Mouse (Mus musculus) forebrain, embryonic 12.5 days (tissue): ENCODE measurements around the gene Cfd. TPM values are rescaled to one million over a fixed set of nuclear protein-coding genes. Genes with fewer than 3 reads are reported as not detected.
A peak's percentile ranks its signal among the peaks of the same experiment; 100 is the strongest.

ENCODE experiments used
- ATAC-seq: fragments of 200-750 bp; cut with Nextera tagmentation; 2 replicates; pipeline ENCODE4 v1.8.0; 2017; ENCODE audit warnings: moderate TSS enrichment; ENCODE audit not compliant: low FRiP score
- H3K27ac ChIP-seq: fragments of 300-500 bp; sonication (generic); 2 replicates; pipeline ENCODE4 v1.5.1; 2016; ENCODE audit warnings: mild to moderate bottlenecking
- H3K27me3 ChIP-seq: fragments of 300-500 bp; sonication (generic); 2 replicates; pipeline ENCODE4 v1.6.1; 2016; ENCODE audit warnings: mild to moderate bottlenecking
- H3K36me3 ChIP-seq: fragments of 300-500 bp; sonication (generic); replicated peaks from 2 replicates; pipeline ENCODE4 v1.6.1; 2016; ENCODE audit warnings: mild to moderate bottlenecking
- H3K4me1 ChIP-seq: fragments of 300-500 bp; sonication (generic); 2 replicates; pipeline ENCODE4 v1.6.1; 2016
- H3K4me2 ChIP-seq: fragments of 300-500 bp; sonication (generic); 2 replicates; pipeline ENCODE4 v1.6.1; 2016; ENCODE audit warnings: mild to moderate bottlenecking, moderate library complexity
- H3K4me3 ChIP-seq: fragments of 300-500 bp; sonication (generic); replicated peaks from 2 replicates; pipeline ENCODE4 v1.5.1; 2016; ENCODE audit warnings: mild to moderate bottlenecking
- H3K9ac ChIP-seq: fragments of 300-500 bp; sonication (generic); 2 replicates; pipeline ENCODE4 v1.6.1; 2016; ENCODE audit warnings: mild to moderate bottlenecking
- H3K9me3 ChIP-seq: fragments of 300-500 bp; sonication (generic); 2 replicates; pipeline ENCODE4 v1.6.1; 2016
- WGBS: fragments of 180-500 bp; shearing (Covaris S2); methylation state at CpG from one replicate; pipeline ENCODE4 v1.1.7; 2016; 5-methylcytosine and 5-hydroxymethylcytosine counted together
- polyA plus RNA-seq: library from polyadenylated mRNA; unstranded; fragments of >200 nt; fragmentation: Nextera tagmentation; extraction: Ambion mirVana; gene quantifications from 2 replicates; pipeline ENCODE4 v1.2.1, GENCODE M21; 2016

Cfd gene
- polyA plus RNA-seq, 1 experiment from 2014 or later, result not detected

GRCm38 (mm10) chr10:79900951-79901410 is 10.3 kb downstream of the Cfd start:
- peak overlapping the region; percentile 56 for H3K27ac ChIP-seq
- H3K9ac ChIP-seq, result peak overlapping the region; percentile 29; the same call in 1 of the 2 replicates

GRCm38 (mm10) chr10:79906712-79907111 is 16.1 kb downstream of the Cfd start:
- Histone ChIP-seq H3K4me1 (peaks cover 12% of the 10 kb centered on the region), H3K27me3 (peaks cover 13% of the 10 kb centered on the region), H3K9ac (no peak overlapping the region), H3K4me3 (no peak overlapping the region), H3K27ac (no peak overlapping the region), H3K4me2 (no peak overlapping the region), H3K9me3 (no peaks in the 10 kb centered on the region), H3K36me3 (peaks cover 50% of the 10 kb centered on the region)
- ATAC-seq, result no peak
- WGBS, result 92% methylated on average over 9 of the region's 9 CpGs

More at GRCm38 (mm10) chr10:79900951-79901410, 10.3 kb downstream of the Cfd start:
- H3K36me3 ChIP-seq, result peaks cover 69% of the 10 kb centered on the region
- H3K9me3 ChIP-seq, result no peaks in the 10 kb centered on the region
- H3K4me3 ChIP-seq, result no peak overlapping the region
- peak; percentile 68 for ATAC-seq
- peaks cover 17% of the 10 kb centered on the region for H3K4me1 ChIP-seq
- peaks cover 51% of the 10 kb centered on the region for H3K27me3 ChIP-seq
- WGBS, result 6% methylated on average over 2 of the region's 2 CpGs
- no peak overlapping the region for H3K4me2 ChIP-seq

- Histone ChIP-seq H3K9ac (no peak overlapping the region), H3K4me1 (peaks cover 11% of the 10 kb centered on the region), H3K36me3 (peaks cover 57% of the 10 kb centered on the region), H3K27ac (no peak overlapping the region), H3K27me3 (peaks cover 11% of the 10 kb centered on the region), H3K4me2 (peak overlapping the region; percentile 45; the same call in 1 of the 2 replicates), H3K4me3 (no peak overlapping the region), H3K9me3 (no peaks in the 10 kb centered on the region)
- 95% methylated on average over 10 of the region's 10 CpGs for WGBS
- no peak for ATAC-seq
These were observed 16.8 kb downstream of the Cfd start for GRCm38 (mm10) chr10:79907415-79907814.

- Histone ChIP-seq H3K9me3 (no peaks in the 10 kb centered on the region), H3K4me1 (peaks cover 11% of the 10 kb centered on the region), H3K9ac (peak within 1 kb of the TSS; percentile 85), H3K27ac (peak within 1 kb of the TSS; percentile 97), H3K27me3 (peaks cover under 1% of the 10 kb centered on the region), H3K4me3 (peak within 1 kb of the TSS; percentile 69), H3K36me3 (peaks cover 54% of the 10 kb centered on the region), H3K4me2 (peak within 1 kb of the TSS; percentile 45)
- ATAC-seq, result peak; percentile 93
- whole genome bisulfite sequencing, result 2% methylated on average over 52 of the region's 52 CpGs
These were observed 17.8 kb downstream of the Cfd start, which contains the start of gene Med16 for GRCm38 (mm10) chr10:79908167-79909091. TSS of gene Med16 (minus strand) at chr10:79908923.

GRCm38 (mm10) chr10:79909092-79909922 is 18.7 kb downstream of the Cfd start:
- peaks cover 51% of the 10 kb centered on the region for H3K36me3 ChIP-seq
- ATAC-seq, result peak; percentile 55

GRCm38 (mm10) chr10:79910556-79910955 is 19.9 kb downstream of the Cfd start, which contains the start of gene Gm26602:
TSS of gene Gm26602 (plus strand) at chr10:79910856.
- Histone ChIP-seq H3K4me3 (no peak within 1 kb of the TSS), H3K27me3 (no peaks in the 10 kb centered on the region; the same call in 1 of the 2 replicates), H3K4me2 (no peak within 1 kb of the TSS), H3K9me3 (no peaks in the 10 kb centered on the region), H3K4me1 (peaks cover 30% of the 10 kb centered on the region), H3K9ac (0 out of 2 replicates have a peak within 1 kb of the TSS, but pooled peaks have one; percentile 25), H3K36me3 (peaks cover 42% of the 10 kb centered on the region), H3K27ac (peak within 1 kb of the TSS; percentile 78)
- no peak for ATAC-seq
- 93% methylated on average over 4 of the region's 4 CpGs for WGBS

More at GRCm38 (mm10) chr10:79909092-79909922, 18.7 kb downstream of the Cfd start:
- H3K9me3 ChIP-seq, result no peaks in the 10 kb centered on the region
- peak overlapping the region; percentile 78 for H3K27ac ChIP-seq
- WGBS, result 26% methylated on average over 14 of the region's 14 CpGs
- no peaks in the 10 kb centered on the region for H3K27me3 ChIP-seq
- peak overlapping the region; percentile 2 for H3K9ac ChIP-seq
- H3K4me3 ChIP-seq, result peak overlapping the region; percentile 18; the same call in 1 of the 2 replicates
- H3K4me1 ChIP-seq, result peaks cover 17% of the 10 kb centered on the region
- peak overlapping the region; percentile 45 for H3K4me2 ChIP-seq

- Histone ChIP-seq H3K4me2 (no peak overlapping the region), H3K27me3 (peaks cover 2% of the 10 kb centered on the region), H3K36me3 (peaks cover 27% of the 10 kb centered on the region), H3K4me1 (peaks cover 38% of the 10 kb centered on the region), H3K4me3 (no peak overlapping the region), H3K9ac (no peak overlapping the region), H3K27ac (no peak overlapping the region), H3K9me3 (no peaks in the 10 kb centered on the region)
- WGBS, result 72% methylated on average over 20 of the region's 20 CpGs
- no peak for ATAC-seq
These were observed 21.8 kb downstream of the Cfd start for GRCm38 (mm10) chr10:79912412-79912811.

- H3K9me3 ChIP-seq, result no peaks in the 10 kb centered on the region
- H3K9ac ChIP-seq, result 0 out of 2 replicates have a peak overlapping the region, but pooled peaks have one; percentile 21
- ATAC-seq, result no peak
- H3K4me1 ChIP-seq, result peaks cover 44% of the 10 kb centered on the region
- peaks cover 21% of the 10 kb centered on the region for H3K27me3 ChIP-seq
- peak overlapping the region; percentile 42; the same call in 1 of the 2 replicates for H3K27ac ChIP-seq
- H3K4me2 ChIP-seq, result no peak overlapping the region
- 60% methylated on average over 11 of the region's 11 CpGs for WGBS
- H3K4me3 ChIP-seq, result no peak overlapping the region
- peaks cover 27% of the 10 kb centered on the region for H3K36me3 ChIP-seq
These were observed 23.7 kb downstream of the Cfd start for GRCm38 (mm10) chr10:79914131-79914947.

GRCm38 (mm10) chr10:79914948-79915596 is 24.4 kb downstream of the Cfd start:
- peak overlapping the region; percentile 96 for H3K4me2 ChIP-seq
- H3K9ac ChIP-seq, result no peak overlapping the region
- WGBS, result 75% methylated on average over 7 of the region's 7 CpGs
- no peaks in the 10 kb centered on the region for H3K9me3 ChIP-seq
- no peak overlapping the region for H3K27ac ChIP-seq
- H3K27me3 ChIP-seq, result peaks cover 28% of the 10 kb centered on the region
- H3K36me3 ChIP-seq, result peaks cover 27% of the 10 kb centered on the region
- H3K4me3 ChIP-seq, result no peak overlapping the region
- ATAC-seq, result no peak
- H3K4me1 ChIP-seq, result peaks cover 45% of the 10 kb centered on the region

- WGBS, result 10% methylated on average over 8 of the region's 8 CpGs
- Histone ChIP-seq H3K27me3 (peaks cover 38% of the 10 kb centered on the region), H3K4me2 (peak overlapping the region; percentile 96), H3K4me1 (peaks cover 55% of the 10 kb centered on the region), H3K27ac (peak overlapping the region; percentile 70), H3K9me3 (no peaks in the 10 kb centered on the region), H3K9ac (peak overlapping the region; percentile 91), H3K4me3 (peak overlapping the region; percentile 84), H3K36me3 (peaks cover 21% of the 10 kb centered on the region)
- 0 out of 2 replicates have a peak, but pooled peaks have one; percentile 3 for ATAC-seq
These were observed 25.4 kb downstream of the Cfd start for GRCm38 (mm10) chr10:79916081-79916480.
